Mouse (Mus musculus) T-helper 17 cell (primary cell): ENCODE results near the gene Suds3.

Experiments
- in situ Hi-C, 2 experiments: fragments of 300-600 bp; cut with MboI, MseI; formaldehyde crosslinking; loops; 1 replicate in 1 of 2; 2 replicates in 1 of 2; pipeline ENCODE4 v1.15.1; 2025; ENCODE audit warnings: high pct_unique_total_duplicates in 2 of 2

Gene Suds3

GRCm38 (mm10) chr5:117137011-117137410, 21.1 kb upstream of the Suds3 start:
- in situ Hi-C loops = no loop called here

- in situ Hi-C loops = no loop called here
These were observed 20.7 kb upstream of the Suds3 start for GRCm38 (mm10) chr5:117136570-117136969.

DNA sequence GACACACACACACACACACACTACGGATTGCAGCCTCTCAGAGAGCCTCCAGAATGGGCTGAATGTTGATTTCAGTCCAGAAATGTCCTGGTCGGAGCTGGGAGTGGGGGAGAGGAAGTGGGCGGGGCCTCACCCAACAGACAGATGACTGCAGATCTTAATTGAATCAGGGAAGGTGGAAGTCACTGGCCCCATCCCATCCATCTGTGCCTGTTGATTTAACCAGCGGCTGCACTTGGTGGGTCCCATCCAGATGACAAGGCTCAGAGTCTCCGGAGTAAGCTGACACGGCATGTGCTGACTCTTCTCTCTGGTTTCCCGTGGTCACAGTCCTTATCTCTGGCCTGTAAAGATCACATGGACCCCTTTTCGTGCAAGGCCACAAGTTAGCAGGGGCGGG, 20.0 kb upstream of the Suds3 start:
- in situ Hi-C loops = no loop called here

DNA sequence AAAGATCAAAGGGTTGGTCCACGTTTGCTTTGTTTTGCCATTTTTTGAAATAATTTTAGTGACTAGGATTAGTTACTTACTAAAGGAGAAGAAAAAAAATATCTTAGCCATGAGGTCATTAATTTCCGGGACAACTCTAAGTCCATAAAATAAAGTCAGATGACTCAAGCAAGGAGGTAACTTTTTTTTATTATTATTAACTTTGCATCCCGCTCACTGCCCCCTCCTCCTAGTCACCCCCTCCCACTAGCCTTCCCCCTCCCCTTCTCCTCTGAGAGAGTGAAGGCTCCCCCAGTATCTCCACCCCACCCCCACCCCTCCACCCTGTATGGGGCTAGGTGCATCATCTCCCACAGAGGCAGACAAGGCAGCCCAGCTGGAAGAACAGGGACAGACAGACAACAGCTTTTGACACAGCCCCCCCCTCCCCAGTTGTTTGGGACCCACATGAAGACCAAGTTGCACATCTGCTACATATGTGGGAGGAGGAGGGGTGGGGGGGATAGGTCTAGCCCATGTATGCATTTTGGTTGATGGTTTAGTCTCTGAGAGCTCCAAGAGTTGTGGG, 19.1 kb upstream of the Suds3 start:
- in situ Hi-C loops = no loop called here

DNA sequence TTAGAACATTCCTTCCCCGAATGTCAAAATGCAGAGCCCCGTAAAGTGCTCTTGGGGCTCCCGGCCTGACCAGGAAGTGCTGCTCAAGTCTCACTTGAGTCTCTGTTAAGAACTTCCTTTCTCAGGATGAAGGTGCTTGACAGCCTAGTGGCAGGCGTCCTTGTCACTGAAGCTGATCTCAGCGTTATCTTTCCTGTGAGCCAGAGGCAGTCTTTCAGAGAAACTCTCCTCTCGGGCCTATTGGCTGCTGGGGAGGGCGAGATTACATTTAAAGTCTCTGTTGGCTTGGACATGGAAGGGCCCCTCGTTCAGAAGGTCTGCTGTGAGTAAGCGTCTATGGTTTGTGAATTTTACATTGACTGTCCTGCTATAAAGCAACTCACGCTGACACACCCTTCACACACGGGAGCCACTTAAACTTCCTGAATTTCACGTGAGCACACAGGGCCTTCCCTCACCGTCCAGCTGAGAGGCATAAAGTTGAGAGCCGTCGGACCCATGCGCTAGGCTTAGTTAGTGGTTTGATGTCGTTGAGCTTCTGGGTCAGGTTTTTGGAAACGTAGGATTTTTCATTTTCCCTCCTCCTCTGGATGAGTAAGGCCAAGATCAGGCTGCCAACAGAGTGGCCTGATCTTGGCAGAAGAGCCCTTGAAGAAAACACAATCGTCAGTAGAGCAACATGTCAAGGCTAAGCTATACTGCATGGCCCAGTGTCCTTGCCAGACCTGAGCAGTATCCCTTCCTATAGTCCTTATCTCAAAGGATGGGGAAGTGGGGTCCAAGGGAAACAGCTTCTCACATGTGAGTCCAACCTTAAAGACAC, 18.4 kb upstream of the Suds3 start:
- in situ Hi-C loops = no loop called here

- in situ Hi-C loops = no loop called here
These were observed 17.6 kb upstream of the Suds3 start for GRCm38 (mm10) chr5:117133446-117134065.

- in situ Hi-C loops = no loop called here
These were observed 14.8 kb upstream of the Suds3 start for GRCm38 (mm10) chr5:117130726-117131125.

GRCm38 (mm10) chr5:117127051-117127450, 11.1 kb upstream of the Suds3 start:
- in situ Hi-C loops = loop anchor here in 1 of 2 experiments (10.0 kb wide), 3 partner anchors 158 to 1238 kb away; partner anchors contain the start of gene Pebp1

GRCm38 (mm10) chr5:117125482-117126346, 9.8 kb upstream of the Suds3 start:
- in situ Hi-C loops = loop anchor here in 1 of 2 experiments (10.0 kb wide), 3 partner anchors 159 to 1239 kb away; partner anchors contain the start of gene Pebp1

GRCm38 (mm10) chr5:117123840-117124239, 7.9 kb upstream of the Suds3 start:
- in situ Hi-C loops = loop anchor here (5.0 to 10.0 kb wide), 4 partner anchors 161 to 1241 kb away; partner anchors contain the start of gene Pebp1 (in 2 of the 2)

DNA sequence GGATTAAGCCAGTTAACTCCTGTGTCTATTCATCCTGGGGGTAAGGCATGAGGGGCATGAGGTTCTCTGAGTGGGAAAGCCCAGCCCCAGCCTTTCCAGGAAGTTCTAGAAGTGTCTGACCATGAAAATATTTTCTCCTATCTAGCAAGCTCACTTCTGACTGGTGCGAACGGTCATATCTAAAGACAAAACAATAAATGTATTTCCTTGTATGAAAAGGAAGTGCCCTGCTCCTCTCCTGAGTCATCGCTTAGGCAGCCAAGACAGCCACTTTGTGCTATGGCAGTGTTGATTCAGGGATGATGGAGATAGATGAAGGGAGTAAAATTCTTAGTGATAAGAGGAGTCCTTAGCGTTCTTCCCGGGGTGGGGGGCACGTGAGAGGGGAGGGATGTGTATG, 7.2 kb upstream of the Suds3 start:
- in situ Hi-C loops = loop anchor here (5.0 to 10.0 kb wide), 4 partner anchors 162 to 1242 kb away; partner anchors contain the start of gene Pebp1 (in 2 of the 2)

DNA sequence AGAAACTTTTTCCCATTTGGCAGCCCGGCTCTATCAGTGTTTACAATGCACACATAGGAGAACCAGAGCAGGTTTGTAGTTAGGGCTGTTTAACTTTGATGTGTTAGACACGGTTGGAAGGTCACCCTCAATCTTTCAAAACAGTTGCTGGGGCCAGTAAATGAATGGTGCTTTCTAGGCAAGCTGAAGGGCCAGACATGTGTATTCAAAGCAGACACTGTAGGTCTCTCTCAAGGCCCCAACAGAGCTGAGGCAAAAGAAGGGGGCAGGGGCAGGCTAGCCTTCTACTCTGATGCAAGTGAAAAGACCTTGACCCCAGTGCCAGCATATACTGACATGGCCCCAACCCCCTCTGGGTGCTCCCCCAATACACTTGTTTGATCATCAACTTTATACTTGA, 5.7 kb upstream of the Suds3 start:
- in situ Hi-C loops = loop anchor here (5.0 to 10.0 kb wide), 4 partner anchors 163 to 1243 kb away; partner anchors contain the start of gene Pebp1 (in 2 of the 2)

DNA sequence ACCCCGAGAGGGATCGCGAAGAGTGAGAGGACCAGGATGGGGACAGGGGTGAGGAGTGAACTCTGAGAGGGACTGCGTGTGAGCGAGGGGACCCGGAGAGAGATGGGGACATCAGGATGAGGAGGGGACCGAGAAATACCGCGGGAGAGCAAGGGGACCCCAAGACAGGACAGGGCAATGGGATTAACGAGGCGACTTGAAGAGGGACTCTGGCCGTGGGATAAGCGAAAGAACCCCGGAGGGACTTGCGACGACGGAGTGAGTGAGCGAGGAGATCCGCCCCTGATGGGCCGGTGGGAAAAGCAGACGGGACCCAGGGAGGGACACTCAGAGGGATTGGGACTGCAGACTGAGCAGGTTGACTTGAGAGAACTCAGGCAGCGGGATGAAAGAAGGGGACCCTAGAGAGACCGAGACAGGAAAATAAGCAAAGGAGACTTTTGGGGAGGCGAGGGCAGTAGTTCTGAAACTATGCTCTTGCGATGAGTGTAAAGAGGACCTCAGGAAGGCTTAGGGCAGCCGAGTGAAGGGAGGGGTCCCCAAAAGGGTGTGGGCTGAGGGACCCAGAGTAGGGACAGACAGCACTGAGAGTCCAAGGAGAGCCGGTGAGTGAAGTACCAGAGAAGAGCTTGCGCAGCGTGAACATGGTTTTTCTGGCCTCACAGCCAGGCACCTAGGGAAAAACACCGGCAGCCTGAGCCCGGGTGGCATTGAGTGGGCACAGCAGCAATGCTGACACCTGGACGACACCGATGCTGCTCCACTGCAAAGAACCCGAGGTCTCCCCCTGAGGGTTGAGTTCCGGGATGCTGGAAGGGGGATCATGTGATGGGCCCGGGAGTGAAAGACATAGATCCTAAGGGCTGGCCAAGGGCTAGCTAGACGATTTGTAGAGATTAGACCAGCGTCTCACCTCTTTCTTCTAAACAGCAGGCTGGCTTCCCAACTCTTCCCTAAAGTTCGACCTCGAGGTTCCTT, 4.9 kb upstream of the Suds3 start:
- in situ Hi-C loops = loop anchor here (5.0 to 10.0 kb wide), 4 partner anchors 164 to 1244 kb away; partner anchors contain the start of gene Pebp1 (in 2 of the 2)

DNA sequence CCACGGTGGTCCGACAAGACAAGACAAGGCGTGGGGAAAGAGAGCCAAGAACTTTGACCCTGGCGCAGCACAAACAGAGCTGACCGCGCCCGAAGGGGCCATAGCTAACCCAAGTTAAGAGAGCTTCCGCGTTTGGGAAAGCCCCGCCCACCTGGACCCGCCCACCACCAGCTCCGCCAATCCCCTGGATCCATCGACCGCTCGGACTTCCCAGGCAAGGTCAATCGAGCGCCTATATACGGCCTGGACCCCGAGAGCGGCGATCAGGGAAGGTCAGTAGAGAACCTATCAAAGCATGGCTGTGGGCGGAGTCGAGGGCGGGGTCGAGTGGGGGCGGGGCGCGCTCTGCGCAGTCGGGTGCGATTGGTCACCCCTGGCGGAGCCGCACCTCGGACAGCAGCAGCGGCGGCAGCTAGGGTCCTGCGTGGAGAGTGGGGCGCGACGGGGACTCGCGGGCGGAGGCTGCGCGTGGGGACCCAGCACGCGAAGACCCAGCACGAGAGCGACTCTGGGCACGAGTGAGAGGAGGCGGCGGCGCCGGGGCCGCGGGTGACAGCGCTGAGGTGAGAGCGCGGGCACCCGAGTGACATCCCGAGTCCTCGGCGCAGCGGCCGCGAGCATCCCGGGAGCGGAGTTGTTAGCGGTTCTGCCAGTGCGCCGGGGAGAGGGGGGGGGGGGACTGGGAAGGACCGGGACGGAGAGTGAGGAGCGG, 4.0 kb upstream of the Suds3 start, which contains the start of gene Taok3:
TSS of gene Taok3 (plus strand) at position 353 of the 712 bp plus-strand sequence.
- in situ Hi-C loops = loop anchor here (5.0 to 10.0 kb wide), 5 partner anchors 32 to 1245 kb away; partner anchors contain the start of gene Pebp1 (in 2 of the 2)

DNA sequence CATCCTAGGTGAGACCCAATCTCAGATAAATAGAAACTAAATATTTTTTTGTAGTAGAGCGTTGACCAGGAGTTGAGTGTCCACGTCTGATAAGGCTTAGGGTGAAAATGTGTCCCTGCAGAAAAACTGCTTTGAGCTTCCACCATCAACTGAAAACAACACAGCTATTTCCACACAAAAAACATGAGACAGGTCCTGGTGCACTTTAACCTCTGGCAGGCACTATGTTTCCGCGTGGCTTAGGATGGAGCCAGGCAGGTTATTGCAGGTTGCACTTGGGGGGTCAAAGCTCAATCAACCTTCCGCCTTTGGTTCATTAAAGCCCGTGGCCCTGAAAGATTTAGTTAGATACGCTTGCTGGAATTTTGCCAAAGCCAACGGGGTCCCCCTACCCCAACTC, 2.9 kb upstream of the Suds3 start:
- in situ Hi-C loops = loop anchor here in 1 of 2 experiments (5.0 kb wide), 1 partner anchor 33 kb away; no protein-coding TSS in a partner anchor

DNA sequence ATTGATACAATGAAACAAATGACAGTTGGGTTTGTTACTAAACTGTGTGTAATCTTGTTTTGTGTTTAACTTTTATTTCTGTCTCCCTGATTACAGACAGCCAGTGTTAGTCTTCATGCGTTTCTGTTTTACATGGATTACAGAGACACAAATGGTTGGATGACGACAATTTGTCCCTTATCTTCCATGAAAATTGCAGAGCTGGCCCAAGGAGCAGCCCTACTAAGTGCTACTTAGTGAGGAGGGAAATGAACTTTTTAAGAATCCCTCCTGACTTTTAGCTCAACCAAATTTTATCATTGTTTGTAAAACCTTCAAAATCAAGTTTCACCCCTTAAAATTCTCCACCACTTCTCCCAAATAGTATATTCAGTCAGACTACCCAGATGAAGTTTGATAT, 2.3 kb upstream of the Suds3 start:
- in situ Hi-C loops = loop anchor here in 1 of 2 experiments (5.0 kb wide), 1 partner anchor 34 kb away; no protein-coding TSS in a partner anchor

- in situ Hi-C loops = loop anchor here in 1 of 2 experiments (5.0 kb wide), 1 partner anchor 35 kb away; no protein-coding TSS in a partner anchor
These were observed 1.8 kb upstream of the Suds3 start for GRCm38 (mm10) chr5:117117716-117118115.

DNA sequence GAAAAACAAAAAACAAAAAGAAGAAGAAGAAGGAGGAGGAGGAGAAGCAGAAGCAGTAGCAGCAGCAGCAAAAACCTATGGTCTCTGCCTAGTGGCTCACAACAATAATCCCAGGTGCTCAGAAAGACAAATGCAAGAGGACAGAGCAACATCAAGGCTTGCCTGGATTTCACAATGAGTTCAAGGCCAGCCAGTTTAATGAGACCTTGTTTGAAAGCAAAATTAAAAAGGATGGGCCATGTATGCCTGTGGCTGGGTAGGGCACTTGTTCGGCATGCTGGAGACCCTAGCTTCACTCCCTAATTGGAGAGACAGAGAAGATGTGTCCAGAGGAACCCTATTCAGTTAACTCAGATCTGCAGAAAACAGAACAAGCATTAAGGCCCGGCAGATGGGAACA, 1.3 kb upstream of the Suds3 start:
- in situ Hi-C loops = loop anchor here in 1 of 2 experiments (5.0 kb wide), 1 partner anchor 35 kb away; no protein-coding TSS in a partner anchor

DNA sequence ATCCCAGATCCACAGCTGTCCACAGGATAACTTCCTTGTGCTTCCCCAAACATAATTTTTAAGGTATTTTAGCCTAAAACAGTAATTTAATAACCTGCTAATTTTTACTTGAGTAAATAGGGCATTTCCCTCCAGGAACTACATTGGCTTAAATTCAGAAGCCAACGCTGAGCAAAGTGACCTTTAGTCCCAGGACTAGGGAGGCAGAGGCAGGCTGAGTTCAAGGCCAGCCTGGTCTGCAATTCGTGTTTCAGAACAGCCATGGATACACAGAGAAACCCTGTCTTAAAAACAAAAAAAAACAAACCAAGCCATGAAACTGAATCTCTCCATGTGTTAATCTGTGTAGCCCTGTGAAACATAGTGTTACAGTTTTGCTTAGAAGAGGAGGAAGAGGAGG, 747 bp upstream of the Suds3 start:
- in situ Hi-C loops = loop anchor here in 1 of 2 experiments (5.0 kb wide), 1 partner anchor 36 kb away; no protein-coding TSS in a partner anchor
